Mouse (Mus musculus) cerebellum, adult 2 months (tissue): ENCODE data around the gene Rad51b. TPM values are rescaled to one million over a fixed set of nuclear protein-coding genes. Genes with fewer than 3 reads are reported as not detected.

Experiments used
- DNase-seq, 2 experiments: peaks; one replicate each; pipeline ENCODE4 v3.0.0; 2021
- H3K27ac ChIP-seq: fragments of 200-500 bp; 2 replicates; pipeline ENCODE4 v1.5.1; 2012; ENCODE audit warnings: low read length, control low read depth, inconsistent platforms; ENCODE audit not compliant: insufficient read depth
- H3K27me3 ChIP-seq: fragments of 200-500 bp; 2 replicates; pipeline ENCODE4 v1.6.1; 2012; ENCODE audit warnings: inconsistent platforms, mild to moderate bottlenecking, low read length, moderate library complexity; ENCODE audit not compliant: control insufficient read depth, insufficient read depth
- H3K4me1 ChIP-seq: fragments of 200-500 bp; 2 replicates; pipeline ENCODE4 v1.6.1; 2011; ENCODE audit warnings: low read length; ENCODE audit not compliant: control insufficient read depth, insufficient read depth
- H3K4me3 ChIP-seq: fragments of 200-500 bp; replicated peaks from 2 replicates; pipeline ENCODE3; 2011; ENCODE audit warnings: mild to moderate bottlenecking, low read depth, low read length, control low read depth; ENCODE audit not compliant: insufficient read depth
- CTCF ChIP-seq: fragments of 200-500 bp; IDR thresholded peaks from 2 replicates; pipeline ENCODE4 v1.5.1; 2011; ENCODE audit warnings: low read depth, mild to moderate bottlenecking, control low read depth, low read length, moderate library complexity, borderline replicate concordance; ENCODE audit not compliant: insufficient read depth
- POLR2A ChIP-seq: fragments of 200-500 bp; IDR thresholded peaks from 2 replicates; pipeline ENCODE4 v1.6.1; 2011; ENCODE audit warnings: low read length, control low read depth, borderline replicate concordance; ENCODE audit not compliant: insufficient read depth
- WGBS: fragments of 180-500 bp; shearing (Covaris S2); methylation state at CpG from one replicate; pipeline ENCODE4 v1.1.7; 2018; 5-methylcytosine and 5-hydroxymethylcytosine counted together
- polyA plus RNA-seq: library from polyadenylated mRNA; depleted of rRNA; stranded (reverse); fragments of >200 nt; gene quantifications from 2 replicates; pipeline ENCODE4 v1.2.3, GENCODE M21; 2012

The Rad51b gene
- polyA plus RNA-seq, 1 experiment = 0.23 TPM

DNA sequence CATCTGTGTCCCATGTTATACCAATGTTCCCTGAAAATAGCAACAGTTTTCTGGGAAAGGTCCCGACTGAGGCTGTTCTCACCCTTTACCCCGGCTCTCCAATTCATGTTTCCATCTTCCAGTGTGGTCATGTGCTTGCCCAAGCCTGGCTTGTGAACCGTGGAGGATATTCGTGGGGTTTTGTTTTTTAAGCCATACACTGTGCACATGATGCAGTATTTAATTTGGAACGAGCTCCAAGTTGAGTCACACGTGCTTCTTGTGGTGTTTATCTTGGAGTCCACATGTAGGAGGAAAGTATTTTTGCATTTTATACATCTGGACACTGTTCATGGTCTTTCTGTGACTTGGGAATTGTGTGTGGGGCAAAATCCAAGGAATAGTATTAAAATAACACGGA, 57.5 kb downstream of the Rad51b start:
- H3K4me3 ChIP-seq = no peak overlapping the region
- H3K27me3 ChIP-seq = no peaks in the 10 kb centered on the region
- H3K4me1 ChIP-seq = no peaks in the 10 kb centered on the region
- no peak overlapping the region for H3K27ac ChIP-seq
- DNase-seq = no peak
- WGBS = 81% methylated on average over 7 of the region's 7 CpGs
- TF ChIP-seq POLR2A = no peak
- TF ChIP-seq CTCF = no peak

DNA sequence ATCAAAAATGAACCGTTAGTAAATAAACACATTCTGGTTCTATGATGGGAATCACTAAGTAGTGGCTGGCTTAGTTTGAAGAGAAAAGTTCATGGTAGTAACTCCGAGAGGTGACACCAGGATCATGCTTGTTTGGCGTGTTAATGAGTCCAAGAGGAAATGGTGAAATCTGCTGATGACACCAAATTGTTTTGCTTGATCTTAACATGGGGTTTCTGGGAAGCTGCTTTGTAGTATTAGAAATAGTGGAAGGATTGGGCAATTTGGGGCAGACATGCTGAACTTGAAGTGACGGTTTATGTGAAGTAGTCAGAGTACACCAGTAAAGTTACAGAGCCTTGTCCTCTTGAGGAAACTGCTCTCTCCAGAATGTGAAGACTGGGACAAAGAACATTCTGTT, 59.1 kb downstream of the Rad51b start:
- no peak overlapping the region for H3K27ac ChIP-seq
- 85% methylated on average over 4 of the region's 4 CpGs for WGBS
- no peak overlapping the region for H3K4me3 ChIP-seq
- DNase-seq = no peak
- H3K27me3 ChIP-seq = no peaks in the 10 kb centered on the region
- TF ChIP-seq CTCF (no peak), POLR2A (no peak)
- H3K4me1 ChIP-seq = no peaks in the 10 kb centered on the region

- TF ChIP-seq CTCF (no peak), POLR2A (no peak)
- H3K27ac ChIP-seq = no peak overlapping the region
- H3K4me3 ChIP-seq = no peak overlapping the region
Measured at GRCm38 (mm10) chr12:79357631-79358030, 60.5 kb downstream of the Rad51b start.

GRCm38 (mm10) chr12:79358613-79359218, 61.6 kb downstream of the Rad51b start:
- no peak overlapping the region for H3K4me3 ChIP-seq
- peak; percentile 30 to 62 for DNase-seq
- 18% methylated on average over 10 of the region's 10 CpGs for WGBS
- TF ChIP-seq CTCF (peak; percentile 44; the same call in 1 of the 2 replicates), POLR2A (no peak)
- H3K27me3 ChIP-seq = no peaks in the 10 kb centered on the region
- H3K27ac ChIP-seq = no peak overlapping the region
- H3K4me1 ChIP-seq = no peaks in the 10 kb centered on the region

More at GRCm38 (mm10) chr12:79357631-79358030, 60.5 kb downstream of the Rad51b start:
- H3K27me3 ChIP-seq = no peaks in the 10 kb centered on the region
- WGBS = 94% methylated on average over 5 of the region's 5 CpGs
- H3K4me1 ChIP-seq = no peaks in the 10 kb centered on the region
- no peak for DNase-seq

DNA sequence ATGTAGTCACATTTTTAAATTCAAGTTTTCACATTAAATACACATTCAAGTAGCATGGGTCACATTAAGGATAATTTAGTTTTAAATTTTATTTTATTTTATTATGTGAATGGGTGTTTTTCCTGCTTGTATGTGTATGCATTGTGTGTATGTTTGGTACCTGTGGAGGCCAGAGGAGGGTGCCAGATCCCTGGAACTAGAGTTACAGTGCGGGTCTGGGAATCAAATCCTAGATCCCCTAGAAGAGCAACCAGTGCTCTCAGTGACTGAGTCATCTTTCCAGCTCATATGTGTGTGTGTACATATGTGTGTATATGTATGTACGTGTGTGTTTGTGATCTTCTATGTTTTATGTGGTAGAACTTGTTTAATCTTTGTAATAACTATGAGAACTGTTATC, 62.3 kb downstream of the Rad51b start:
- no peak for DNase-seq
- H3K27me3 ChIP-seq = no peaks in the 10 kb centered on the region
- no peak overlapping the region for H3K4me3 ChIP-seq
- 98% methylated on average over 2 of the region's 2 CpGs for WGBS
- TF ChIP-seq POLR2A (no peak), CTCF (peak; percentile 20; the same call in 1 of the 2 replicates)
- no peak overlapping the region for H3K27ac ChIP-seq
- H3K4me1 ChIP-seq = no peaks in the 10 kb centered on the region

DNA sequence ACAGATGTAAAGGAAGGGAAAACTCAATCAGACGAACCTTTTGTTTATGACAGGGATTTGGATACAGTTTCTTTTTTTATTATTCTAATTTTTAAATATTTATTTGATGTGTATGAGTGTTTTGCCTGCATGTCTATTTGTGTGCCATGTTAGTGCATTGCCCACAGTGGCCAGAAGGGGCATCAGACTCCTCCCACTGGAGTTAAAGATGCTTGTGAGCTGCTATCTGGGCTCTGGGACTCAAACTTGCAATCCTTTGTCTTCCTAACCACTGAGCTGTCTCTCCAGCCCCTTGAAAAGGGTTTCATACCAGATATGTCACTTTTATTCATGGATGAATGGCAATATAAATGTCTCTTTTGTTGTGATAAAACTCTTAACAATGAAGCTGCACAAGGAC, 65.1 kb downstream of the Rad51b start:
- TF ChIP-seq CTCF (peak; percentile 56), POLR2A (no peak)
- WGBS = 75% methylated on average over 1 of the region's 1 CpGs

GRCm38 (mm10) chr12:79364284-79364683, 67.2 kb downstream of the Rad51b start:
- no peak for DNase-seq
- no peak overlapping the region for H3K27ac ChIP-seq
- TF ChIP-seq POLR2A (no peak), CTCF (no peak)
- 94% methylated on average over 2 of the region's 2 CpGs for WGBS
- no peaks in the 10 kb centered on the region for H3K27me3 ChIP-seq
- H3K4me3 ChIP-seq = no peak overlapping the region
- H3K4me1 ChIP-seq = no peaks in the 10 kb centered on the region

More for the DNA sequence above, 65.1 kb downstream of the Rad51b start:
- no peaks in the 10 kb centered on the region for H3K27me3 ChIP-seq
- H3K4me3 ChIP-seq = no peak overlapping the region
- no peak overlapping the region for H3K27ac ChIP-seq
- no peaks in the 10 kb centered on the region for H3K4me1 ChIP-seq
- DNase-seq = no peak

- no peak overlapping the region for H3K4me3 ChIP-seq
- no peaks in the 10 kb centered on the region for H3K4me1 ChIP-seq
- H3K27ac ChIP-seq = no peak overlapping the region
- TF ChIP-seq POLR2A = no peak
- no peak for TF ChIP-seq CTCF
- DNase-seq = no peak
- WGBS = 93% methylated on average over 3 of the region's 3 CpGs
- no peaks in the 10 kb centered on the region for H3K27me3 ChIP-seq
Measured at GRCm38 (mm10) chr12:79368818-79369217, 71.7 kb downstream of the Rad51b start.
